Mouse (Mus musculus): ENCODE data around the gene Mpg.

DNA sequence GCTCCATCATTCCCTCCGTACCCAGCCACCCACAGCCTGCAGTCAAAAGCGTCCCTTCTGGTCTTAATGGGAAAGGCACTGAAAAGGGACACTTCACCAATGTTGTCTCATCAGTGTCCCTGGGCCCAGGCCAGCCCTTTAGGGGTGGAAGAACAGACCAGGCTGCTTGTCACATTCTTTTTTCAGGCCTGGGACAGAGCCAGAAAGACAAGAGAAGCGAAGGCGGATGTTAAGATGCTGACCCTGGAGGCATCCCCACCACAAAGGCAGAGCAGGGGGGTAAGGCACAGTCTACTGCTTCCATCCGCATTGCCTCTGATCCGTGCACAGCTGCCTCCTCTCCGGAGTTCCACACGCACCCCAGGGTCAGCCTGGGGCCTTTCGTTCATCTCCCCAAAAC is 36.2 kb upstream of the Mpg start:
- TF ChIP-seq GATA1 (IDR thresholded peaks at IDR 0.05; ENCODE audit: borderline replicate concordance, low read length), result no peak
- no peak for TF ChIP-seq FLI1 (IDR thresholded peaks at IDR 0.05; ENCODE audit: low read length)

All from megakaryocyte, embryonic 14.5 days (primary cell).